Mouse (Mus musculus): ENCODE measurements around the gene Thbs3.

DNA sequence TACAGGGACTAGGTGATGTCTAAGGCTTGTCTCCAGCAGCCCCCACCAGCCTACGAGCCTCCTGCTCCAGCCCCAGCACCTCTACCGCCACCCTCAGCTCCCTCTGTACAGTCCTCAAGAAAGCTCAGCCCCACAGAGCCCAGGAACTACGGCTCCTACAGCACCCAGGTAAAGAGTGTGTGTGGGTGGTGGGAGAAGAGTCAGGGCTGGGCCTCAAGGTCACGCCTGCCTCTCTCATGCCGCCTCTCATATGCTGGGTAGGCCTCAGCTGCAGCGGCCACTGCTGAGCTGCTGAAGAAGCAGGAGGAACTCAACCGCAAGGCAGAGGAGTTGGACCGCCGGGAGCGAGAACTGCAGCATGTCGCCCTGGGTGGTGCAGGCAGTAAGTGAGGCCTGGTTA is 35.9 kb upstream of the Thbs3 start:
- no peak for TF ChIP-seq CTCF (IDR thresholded peaks at IDR 0.05; ENCODE audit: low read depth, low read length)
- TF ChIP-seq POLR2A (IDR thresholded peaks at IDR 0.05; ENCODE audit: borderline replicate concordance, low read depth, low read length) = no peak

Data from bone marrow macrophage, adult 2 months (primary cell).